Mouse (Mus musculus): ENCODE results near the gene Ddx54. TPM values are rescaled to one million over a fixed set of nuclear protein-coding genes. Genes with fewer than 3 reads are reported as not detected.
A peak's percentile ranks its signal among the peaks of the same experiment; 100 is the strongest.

Ddx54 gene
- total RNA-seq (2021), result 10 to 100 TPM; 20.1 to 22.3 TPM
- long read RNA-seq, experiment 1, full-length matches to known transcripts, result 34 of 47 reads
- long read RNA-seq, experiment 1, partial matches to known transcripts, result 11 of 47 reads
- long read RNA-seq, experiment 1, other reads (novel, unspliced or antisense), result 2 of 47 reads
- long read RNA-seq, experiment 2, full-length matches to known transcripts, result 55 of 62 reads
- long read RNA-seq, experiment 2, partial matches to known transcripts, result 4 of 62 reads
- long read RNA-seq, experiment 2, other reads (novel, unspliced or antisense), result 3 of 62 reads

DNA sequence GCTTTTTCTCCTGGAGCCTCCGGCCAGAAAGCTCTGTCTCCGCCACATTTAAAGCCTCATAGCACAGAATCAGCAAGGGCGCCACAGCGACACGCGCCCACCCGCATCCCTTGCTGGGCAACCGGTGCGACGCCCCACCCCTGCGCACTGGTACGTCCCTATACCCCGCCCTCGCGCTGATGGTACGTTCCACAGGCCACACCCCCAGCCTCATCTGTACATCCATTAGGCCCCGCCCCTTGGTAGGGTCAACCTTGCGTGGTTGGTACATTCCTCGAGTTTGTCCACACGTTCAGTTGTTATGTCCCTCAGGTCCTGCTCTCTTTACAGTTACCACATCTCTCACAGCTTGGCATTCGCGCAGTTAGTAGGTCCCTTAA lies at the start of gene Ddx54, which contains the start of gene Rita1:
Ddx54 (plus strand) TSS at position 298 of the 380 bp plus-strand sequence.
Rita1 (minus strand) TSS at position 148 of the 380 bp plus-strand sequence.
- intact Hi-C loops (cut with DNase I; ENCODE audit: low total_unique reads), result no loop called here
- DNase-seq, result peak; percentile 96

DNA sequence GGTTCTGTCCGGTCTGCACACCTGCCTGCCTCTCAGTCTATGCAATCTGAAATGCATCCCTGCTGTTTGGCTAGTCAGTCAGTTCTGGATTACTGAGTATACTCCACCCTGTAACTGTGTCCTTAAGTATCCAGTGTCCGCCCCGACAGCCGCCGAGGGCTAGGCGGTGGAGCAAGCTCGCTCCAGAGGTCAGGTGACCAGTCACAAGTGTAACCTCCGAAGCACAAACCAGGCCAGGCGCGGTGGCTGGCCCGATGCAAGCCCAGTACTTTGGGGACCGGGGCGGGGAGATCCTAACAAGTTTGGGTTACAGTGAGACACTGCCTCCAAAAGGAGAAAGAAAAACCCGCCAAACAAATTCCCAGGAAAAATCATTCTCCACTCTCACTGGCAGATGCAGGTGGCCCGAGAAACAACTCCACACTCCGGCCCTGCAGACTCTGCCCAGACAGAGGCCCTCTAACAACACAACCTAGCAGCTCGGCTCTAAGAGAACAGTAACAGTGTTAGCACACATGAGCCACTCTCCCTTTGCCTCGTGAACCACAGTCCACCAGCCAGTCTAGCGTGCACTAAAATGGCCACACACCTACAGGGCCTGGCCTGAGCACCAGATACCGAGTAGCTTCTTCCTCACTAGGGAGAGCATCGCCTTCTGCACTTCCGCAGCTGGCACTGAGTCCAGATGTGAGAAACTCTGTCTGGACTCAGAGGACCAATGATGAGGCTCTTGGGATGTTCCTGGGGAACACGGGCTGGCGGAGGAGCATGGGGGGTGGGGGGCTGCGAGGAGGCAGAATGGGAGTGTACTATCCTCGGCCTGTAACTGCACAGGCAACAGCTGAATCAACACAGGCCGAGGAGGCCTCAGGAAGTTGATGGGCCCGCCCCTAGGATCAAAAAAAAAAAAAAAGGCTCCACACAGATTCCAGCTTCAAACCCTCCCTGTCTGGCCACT lies 49.3 kb upstream of the Ddx54 start:
- peak; percentile 89 for DNase-seq
- intact Hi-C loops (cut with DNase I; ENCODE audit: low total_unique reads), result no loop called here

DNA sequence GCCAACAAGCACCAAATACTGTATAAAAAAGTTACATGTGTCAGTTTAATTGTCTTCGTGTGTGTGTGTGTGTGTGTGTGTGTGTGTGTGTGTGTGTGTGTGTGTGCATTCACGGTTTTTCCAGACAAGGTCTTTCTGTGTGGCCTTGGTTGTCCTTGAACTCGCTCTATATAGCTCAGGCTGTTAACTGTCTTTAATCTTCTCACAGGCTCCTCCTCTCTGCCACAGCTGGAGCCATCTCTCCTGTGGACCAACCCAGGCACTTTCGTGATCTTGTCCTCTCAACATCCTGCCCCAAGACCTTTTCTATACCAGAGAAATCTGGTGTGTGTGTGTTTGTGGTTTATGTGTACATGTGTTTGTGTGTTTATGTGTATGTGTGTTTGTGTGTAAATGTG lies 48.6 kb upstream of the Ddx54 start:
- no peak for DNase-seq
- intact Hi-C loops (cut with DNase I; ENCODE audit: low total_unique reads), result no loop called here

DNA sequence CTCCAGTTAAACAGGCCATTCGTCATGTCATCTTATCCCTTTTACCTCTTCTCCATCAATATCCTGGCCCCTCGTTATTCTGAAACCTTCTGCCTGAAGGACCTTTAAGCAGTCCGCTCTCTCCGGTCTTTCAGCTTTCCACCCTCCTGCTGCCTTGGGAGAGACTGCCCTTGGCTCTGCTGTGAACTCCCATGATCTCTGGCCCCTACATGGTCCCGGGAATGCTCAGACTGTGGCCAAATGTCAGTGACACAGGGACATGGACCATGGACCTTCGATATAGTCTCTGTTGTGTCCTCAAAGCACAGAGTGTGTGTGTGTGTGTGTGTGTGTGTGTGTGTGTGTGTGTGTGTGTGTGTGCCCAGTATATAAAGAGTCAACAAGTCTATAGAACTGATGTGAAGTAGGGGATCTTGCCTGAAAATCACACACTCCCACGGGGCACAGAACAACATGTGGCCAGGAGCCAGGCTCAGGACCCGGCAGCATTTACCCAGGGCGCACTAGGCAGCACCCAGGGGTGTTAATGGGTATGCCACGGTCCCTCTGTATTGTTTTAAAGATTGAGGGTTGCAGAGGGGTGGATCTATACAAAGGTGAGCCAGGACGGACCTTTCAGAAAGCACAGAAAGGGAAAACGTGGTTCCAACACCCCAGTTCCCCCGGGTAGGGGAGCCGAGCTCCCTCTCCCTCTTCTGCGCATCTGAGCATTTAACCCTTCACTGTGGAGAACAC lies 47.2 kb upstream of the Ddx54 start:
- intact Hi-C loops (cut with DNase I; ENCODE audit: low total_unique reads), result no loop called here
- DNase-seq, result no peak

DNA sequence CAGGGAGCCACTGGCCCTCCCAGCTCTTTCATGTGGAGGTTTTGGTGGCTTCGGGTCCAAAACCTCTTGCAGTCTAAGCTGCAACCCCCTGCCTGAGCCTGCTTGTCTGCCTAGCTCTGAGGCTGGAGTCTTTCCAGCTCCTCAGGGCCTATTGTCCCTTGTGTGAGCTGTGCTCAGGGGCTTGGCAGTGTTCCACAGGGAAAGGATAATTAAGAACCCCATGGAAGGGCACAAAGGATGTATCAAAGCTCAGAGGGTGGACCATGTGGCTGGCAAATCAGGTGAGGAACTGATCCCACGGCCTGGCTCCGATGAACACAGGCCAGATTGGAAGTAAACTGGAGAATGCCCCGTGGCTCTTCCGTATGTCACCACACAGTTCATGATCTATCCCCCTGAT lies 46.4 kb upstream of the Ddx54 start:
- DNase-seq, result no peak
- intact Hi-C loops (cut with DNase I; ENCODE audit: low total_unique reads), result no loop called here

DNA sequence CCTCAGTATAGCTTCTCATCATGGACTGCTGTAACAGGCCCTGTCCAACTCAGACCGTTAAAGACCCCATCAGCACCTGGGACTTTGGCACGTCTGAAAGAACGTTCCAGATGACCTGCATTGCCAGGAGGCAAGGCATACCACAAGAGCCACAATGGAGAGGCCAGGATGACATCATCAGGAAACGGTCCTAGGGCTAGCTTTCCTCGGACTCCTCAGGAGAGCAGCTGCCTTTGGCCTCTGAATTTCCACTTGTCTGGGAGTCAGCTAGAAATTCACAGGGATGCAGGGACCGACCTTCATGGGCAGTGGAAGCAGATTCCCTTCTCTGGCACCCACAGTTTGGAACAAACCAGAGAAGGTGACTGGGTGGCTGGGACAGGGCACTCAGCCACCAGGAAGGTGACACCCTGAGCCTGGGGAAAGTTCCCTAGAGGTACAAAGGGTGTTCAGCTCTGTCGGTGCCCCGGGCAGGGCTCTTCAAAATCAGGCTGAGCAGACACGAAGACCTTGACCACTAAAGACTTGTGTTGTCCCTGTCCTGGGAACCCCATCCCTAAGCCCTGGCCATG lies 45.8 kb upstream of the Ddx54 start:
- no peak for DNase-seq
- intact Hi-C loops (cut with DNase I; ENCODE audit: low total_unique reads), result no loop called here

DNA sequence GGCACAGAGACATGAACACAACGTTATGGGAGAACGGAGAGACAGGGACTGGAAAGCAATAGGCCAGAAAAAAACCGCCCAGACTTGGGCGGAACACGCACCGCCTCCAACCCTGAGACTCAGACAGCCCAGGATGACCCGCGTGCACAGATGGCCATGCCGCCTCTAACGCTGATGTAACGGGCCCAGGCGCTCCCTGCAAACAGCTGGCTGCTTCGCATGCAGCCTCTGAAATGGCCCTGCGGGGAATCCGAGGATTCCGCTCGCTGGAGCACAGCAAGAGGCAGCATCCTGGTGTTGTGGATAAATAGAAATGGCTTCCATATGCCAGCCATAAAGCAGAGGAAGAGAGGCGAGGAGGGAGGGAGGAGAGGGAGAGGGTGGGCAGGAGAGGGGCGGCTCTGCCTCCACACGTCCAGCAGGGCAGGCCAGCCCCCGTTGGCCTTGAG lies 45.3 kb upstream of the Ddx54 start:
- peak; percentile 86 for DNase-seq
- intact Hi-C loops (cut with DNase I; ENCODE audit: low total_unique reads), result no loop called here

DNA sequence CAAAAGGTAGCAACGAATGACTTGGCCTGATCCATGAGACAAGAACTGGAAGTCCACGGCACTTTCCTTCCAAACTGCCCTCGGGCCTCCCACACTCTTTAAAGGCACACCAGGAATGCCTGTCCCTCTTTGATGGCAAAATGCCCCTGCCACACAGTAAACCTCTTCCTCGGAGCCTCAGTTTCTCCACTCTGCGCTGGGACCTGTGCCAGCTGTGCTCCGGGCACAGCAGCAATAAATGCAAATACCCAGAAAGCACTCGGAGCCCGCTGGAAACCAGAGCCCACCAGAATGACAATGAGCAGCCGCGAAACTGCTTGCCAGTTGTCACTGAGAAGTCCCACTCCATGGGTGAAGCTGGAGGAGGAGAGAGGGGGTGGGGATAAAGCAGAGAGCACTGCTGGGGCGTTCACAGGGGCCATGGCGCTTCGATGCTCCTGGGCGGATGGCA lies 44.8 kb upstream of the Ddx54 start:
- intact Hi-C loops (cut with DNase I; ENCODE audit: low total_unique reads), result no loop called here
- no peak for DNase-seq

DNA sequence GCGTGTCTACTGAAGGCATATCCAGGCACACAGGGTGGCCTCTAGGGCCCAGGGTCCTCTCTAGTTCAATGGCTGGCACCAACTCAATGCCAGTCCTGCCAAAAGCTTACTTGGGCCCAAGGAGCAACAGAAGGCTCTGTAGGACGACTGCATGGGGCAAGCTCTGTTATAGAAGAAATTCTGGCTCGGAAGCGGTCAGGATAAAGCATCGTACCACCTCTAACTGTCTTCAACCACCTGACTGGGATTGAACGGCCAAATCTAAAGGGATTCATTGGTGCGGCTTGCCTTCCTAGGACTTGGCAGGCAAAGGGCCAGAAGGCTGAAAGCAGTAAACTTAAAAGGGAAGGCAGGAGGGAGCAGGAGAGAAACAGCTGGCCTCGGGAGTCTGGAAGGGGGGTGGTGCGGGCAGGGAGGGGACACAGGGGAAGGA lies 44.2 kb upstream of the Ddx54 start:
- DNase-seq, result peak; percentile 58
- intact Hi-C loops (cut with DNase I; ENCODE audit: low total_unique reads), result no loop called here

DNA sequence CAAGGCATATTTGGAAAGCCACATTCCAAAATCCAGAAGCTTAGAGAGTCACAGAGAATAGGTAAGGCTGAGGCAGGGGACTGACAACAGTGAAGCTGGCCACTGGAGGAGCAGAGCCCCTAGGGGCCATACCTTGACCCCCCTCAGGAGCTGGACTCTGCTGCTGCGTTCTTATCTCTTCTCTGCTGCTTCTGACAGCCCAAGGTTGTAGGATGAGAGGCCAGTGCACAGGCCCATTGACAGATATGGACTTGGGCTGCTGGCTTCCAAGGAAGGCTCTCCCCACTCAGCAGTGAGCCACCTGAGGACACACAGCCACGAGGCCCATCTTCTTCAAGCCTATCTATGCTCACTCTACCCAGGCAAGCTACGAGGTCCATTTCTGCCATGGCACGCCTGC lies 43.6 kb upstream of the Ddx54 start:
- intact Hi-C loops (cut with DNase I; ENCODE audit: low total_unique reads), result no loop called here
- no peak for DNase-seq

DNA sequence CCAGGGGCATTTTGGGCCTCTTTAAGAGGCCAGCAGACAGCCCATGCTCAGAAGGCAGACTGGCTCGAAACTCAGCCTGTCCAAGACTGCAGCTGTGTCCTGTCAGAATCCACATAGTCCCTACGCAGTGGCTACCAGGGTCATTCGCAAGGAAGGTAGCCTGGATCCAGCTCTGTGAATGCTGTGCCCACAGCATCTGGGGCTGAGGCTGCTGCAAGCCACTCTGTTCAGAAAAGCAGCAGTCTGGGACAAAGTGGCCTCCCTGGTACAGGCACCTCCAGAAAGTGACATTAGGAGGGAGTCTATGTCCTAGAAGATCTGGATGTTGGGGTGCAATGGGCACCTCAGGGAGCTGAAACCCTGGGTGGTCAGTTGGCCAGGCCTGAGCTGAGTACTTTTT lies 42.7 kb upstream of the Ddx54 start:
- DNase-seq, result no peak
- intact Hi-C loops (cut with DNase I; ENCODE audit: low total_unique reads), result no loop called here

DNA sequence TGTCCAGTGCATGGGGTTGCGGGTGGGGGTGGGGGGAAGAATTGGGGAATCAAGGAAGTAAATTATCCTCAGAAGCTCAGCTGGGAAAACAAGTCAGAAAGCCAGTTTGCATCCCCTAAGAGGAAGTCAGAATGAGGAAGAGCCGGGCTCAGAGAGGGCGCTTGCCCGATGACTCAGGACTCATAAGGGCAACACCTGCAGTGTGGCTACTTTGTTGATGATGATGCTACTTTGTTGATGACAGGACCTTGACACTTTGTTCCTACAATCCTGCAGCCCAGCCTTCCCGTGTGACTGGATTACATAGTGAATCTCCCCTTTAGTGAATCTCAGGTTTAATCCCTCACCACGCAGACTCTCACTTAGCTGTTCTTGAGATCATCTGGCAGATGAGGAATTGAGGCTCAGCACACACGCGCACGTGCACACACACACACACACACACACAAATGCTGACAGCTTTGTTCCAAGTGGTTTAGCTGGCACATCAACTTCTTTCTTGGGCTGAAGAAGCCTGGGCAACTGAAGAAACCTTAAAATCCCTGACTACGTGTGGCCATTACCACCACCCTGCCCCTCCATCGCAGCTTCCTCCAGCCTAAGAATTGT lies 42.1 kb upstream of the Ddx54 start:
- no peak for DNase-seq
- intact Hi-C loops (cut with DNase I; ENCODE audit: low total_unique reads), result no loop called here

DNA sequence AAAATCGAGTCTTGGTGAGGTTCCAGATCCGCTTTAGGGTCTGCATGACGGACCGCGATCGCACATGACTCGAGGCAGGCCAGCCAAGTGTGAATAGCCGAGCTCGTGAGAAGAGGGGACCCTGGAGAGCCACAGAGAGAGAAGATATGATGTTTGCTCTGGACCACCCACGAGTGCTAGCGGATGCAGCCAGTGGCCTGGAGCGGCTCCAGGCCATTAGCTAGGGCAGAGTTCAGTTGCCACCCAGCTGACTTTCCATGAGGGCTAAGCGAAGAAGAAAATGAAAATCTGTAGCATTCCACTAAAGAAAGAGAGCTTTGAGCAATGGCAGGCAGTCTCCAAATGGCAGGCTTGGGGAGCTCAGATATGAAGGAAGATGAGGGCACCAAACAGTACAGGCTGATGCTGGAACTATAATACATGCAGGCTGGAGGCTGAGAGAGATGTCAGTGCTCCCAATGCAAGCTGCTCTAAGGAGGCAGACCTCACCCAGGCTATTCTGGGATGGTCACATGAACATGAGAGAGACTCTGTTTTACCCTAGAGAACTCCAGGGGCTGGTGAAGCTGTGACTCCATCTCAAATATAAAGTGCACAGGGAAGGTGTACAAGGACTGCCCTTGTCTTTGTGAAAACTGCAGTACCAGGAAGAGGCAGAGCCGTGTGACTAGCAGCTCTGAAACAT lies 41.3 kb upstream of the Ddx54 start:
- DNase-seq, result peak; percentile 38

DNA sequence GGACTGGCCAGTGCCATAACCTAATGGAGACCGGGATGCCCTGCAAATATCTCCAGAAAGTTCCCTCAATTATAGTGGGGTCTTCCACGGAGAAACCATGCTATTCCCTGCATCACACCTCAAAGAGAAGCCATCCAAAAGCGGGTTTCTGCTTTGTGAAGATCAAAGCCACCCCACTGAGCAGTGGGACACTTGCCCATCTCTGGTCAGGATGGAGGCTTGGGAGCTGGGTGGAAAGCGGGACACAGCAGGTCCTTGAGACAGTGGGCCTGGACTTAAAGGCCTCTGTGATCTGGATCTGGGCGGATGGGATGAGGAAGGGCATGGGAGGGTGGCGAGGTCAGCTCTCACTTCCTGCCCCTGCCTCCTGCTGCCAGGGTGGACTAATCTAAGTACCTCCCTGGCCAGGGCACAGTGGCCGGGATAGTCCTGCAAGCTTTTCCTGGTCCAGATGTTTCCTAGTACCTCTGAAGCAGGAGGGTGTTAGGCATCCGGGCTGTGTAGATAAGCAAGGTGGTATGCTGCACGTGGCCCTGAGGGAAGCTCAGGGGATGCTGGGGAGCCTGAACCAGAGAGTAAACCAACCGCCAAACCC lies 38.0 kb upstream of the Ddx54 start:
- no peak for DNase-seq
- intact Hi-C loops (cut with DNase I; ENCODE audit: low total_unique reads), result no loop called here

More for the DNA sequence above, 41.3 kb upstream of the Ddx54 start:
- intact Hi-C loops (cut with DNase I; ENCODE audit: low total_unique reads), result no loop called here

DNA sequence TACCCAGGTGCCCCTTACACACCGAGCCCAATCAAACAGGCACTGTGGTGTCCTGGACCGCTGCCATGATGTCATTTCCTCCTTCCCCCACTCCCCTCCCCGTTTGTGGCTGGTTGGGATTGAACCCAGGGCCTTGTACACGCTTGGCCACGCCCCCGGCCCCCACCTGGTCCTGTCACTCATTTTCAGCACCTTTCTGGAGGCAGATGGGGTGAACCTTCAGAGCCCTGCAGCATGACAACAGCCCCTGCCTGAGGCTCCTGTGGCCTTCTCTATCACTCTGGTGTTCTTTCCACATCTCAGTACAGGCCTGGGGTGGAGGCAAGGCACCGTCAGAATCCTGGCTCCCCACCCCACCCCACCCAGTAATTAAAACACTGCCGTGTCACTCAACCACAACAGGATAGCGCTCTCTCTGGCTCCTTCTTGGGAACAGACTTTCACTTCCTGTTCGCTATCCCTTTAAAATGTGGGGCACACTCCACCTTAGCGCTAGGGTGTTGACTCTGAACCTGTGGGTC lies 35.7 kb upstream of the Ddx54 start:
- intact Hi-C loops (cut with DNase I; ENCODE audit: low total_unique reads), result no loop called here
- no peak for DNase-seq

DNA sequence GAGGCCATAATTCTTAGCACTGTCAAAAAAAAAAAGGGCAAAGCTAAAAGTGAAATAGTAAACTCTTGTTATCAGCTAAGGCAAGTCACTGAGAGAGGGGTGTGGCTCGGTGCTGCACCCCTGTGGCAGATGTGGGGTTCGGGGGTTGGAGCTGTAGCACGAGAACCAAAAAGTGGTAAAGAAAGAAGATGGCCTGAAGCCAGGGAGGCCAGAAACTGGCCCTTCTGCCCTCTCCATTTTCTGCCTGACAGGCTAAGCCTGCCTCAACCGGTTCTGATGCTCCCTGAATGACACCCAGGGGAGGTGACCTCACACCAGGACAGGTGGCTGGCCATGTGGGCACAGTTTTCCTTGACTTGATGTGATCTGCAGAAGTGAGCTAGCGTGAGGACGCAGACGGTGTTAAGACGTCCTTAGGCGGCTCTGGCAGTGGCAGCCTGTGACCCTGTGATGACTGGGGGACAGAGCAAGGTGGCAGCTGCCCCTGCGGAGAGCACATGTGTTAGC lies 34.6 kb upstream of the Ddx54 start:
- intact Hi-C loops (cut with DNase I; ENCODE audit: low total_unique reads), result no loop called here
- no peak for DNase-seq

DNA sequence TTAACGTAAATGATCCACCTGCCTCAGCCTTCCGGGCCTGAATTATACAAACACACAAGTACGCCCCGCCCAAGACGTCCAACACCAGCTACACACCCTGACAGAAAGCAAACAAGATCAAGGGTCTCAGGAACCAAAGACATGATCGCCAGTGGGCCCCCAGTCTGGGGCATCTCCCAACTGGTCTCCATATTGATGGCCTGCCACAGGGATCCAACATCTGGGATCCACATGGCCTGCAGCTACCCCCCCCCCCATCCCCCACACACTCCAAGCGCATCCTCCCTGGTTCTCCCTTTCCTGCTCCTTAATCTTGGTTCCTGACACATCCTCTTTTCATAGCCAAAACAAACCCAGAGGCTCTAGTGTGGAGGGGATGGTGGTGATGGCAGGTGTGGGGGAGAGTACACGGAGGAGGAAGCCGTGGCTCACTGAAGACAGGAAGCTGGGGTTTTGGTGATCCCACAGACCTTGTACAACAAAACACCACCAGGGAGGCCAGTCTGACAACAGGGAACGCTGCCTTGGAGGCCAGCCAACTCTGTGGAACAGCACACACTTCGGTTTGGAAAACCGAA lies 33.9 kb upstream of the Ddx54 start:
- peak; percentile 72 for DNase-seq
- intact Hi-C loops (cut with DNase I; ENCODE audit: low total_unique reads), result no loop called here
